Mouse (Mus musculus) monocyte, adult 2 months (primary cell): ENCODE results near the gene Mmp23.
"Not testable (repeated sequence)": the region's sequence is repeated elsewhere in the genome, so short reads cannot be mapped to it uniquely, and the experiment has no call there.

Experiments used
- DNase-seq, 2 experiments: peaks; one replicate each; pipeline ENCODE4 v3.0.0; 2022; ENCODE audit warnings: low spot score in 2 of 2, low read depth in 1 of 2

The Mmp23 gene

DNA sequence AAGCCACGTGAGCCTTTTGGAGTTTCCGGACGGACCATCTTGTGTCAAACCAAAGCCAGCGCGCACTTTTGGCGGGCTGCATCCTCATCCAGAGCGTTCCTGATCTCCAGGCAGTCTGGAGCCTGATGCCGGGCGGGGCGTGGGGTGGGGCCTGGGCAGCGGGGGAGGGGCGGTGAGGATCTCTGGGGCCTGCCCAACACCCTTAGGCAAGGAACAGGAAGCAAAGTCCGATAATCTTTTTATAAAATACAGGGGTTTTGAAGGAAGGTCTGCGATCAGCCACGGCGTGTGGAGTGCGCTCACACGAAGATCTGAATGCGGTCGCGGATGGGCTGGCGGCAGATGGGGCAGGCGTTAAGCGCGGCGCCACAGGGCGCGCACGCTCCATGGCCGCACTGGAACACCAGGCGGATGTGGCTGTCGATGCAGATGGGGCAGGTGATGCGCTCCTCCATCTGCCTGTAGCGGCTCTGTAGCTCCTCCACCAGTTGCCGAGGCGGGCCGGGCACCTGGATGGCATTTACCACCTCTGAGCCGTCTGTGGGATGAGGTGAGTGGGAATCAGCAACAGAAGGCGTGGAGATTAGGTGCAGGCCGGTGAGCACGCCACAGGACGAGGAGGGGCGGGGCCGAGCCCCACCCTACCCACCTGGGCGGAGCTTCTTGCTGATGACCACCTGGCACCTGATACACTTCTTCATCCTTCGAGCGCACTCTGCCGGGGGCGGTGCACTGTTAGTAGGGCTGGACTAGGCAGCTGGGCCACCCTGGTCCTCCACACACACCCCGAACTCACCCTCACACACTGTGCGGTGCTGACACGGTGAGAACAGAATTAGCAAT lies 1.5 kb upstream of the Mmp23 start:
- no peak for DNase-seq

DNA sequence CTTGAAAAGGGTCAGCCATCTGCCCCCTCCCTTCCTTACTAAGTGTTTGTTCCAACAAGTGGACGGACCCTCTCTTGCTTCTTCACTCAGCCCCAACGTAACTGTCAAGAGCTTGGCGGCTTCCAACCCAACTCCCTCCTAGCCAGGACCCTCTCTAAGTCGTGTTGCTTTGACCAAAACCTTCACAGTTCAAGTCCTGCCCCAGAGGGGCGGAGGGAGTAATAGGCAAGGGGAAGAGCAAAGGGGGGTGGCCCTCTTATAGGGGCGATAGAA lies 935 bp upstream of the Mmp23 start:
- DNase-seq, result no peak

DNA sequence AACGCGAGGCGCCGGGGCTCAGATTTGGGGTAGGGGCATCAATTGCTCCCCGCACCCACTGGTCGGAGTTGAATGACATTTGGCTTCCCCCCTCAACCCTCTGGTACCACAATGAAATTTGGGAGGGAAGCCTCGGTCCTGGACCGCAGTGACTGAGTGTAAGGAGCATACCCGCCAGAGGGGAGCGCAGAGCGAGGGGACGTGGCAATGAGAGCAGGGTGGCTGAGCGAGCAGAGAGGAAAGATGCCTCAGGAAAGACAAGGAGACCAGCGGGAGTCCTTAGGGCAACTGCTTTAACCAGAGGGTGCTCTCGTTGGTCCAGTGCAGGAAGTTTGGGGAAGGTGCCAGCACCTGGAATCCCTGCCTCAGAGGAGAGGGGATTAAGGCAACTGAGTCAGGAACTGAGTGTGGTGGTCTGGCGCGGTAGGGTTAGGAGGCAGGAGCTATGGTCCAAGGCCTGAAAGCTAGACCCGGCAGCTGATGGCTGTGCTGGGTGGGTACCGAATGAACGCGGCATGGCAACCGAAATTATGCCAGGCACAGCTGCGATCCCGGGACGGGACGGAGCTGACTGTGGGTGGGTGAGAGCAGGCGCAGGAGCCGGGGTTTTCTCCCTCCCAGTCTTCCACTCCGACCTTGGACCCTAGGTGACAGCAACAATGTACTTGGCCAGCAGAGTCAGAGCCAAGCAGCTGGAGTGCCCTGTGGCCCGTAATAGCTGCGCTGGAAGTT lies 433 bp upstream of the Mmp23 start:
- DNase-seq, result no peak

DNA sequence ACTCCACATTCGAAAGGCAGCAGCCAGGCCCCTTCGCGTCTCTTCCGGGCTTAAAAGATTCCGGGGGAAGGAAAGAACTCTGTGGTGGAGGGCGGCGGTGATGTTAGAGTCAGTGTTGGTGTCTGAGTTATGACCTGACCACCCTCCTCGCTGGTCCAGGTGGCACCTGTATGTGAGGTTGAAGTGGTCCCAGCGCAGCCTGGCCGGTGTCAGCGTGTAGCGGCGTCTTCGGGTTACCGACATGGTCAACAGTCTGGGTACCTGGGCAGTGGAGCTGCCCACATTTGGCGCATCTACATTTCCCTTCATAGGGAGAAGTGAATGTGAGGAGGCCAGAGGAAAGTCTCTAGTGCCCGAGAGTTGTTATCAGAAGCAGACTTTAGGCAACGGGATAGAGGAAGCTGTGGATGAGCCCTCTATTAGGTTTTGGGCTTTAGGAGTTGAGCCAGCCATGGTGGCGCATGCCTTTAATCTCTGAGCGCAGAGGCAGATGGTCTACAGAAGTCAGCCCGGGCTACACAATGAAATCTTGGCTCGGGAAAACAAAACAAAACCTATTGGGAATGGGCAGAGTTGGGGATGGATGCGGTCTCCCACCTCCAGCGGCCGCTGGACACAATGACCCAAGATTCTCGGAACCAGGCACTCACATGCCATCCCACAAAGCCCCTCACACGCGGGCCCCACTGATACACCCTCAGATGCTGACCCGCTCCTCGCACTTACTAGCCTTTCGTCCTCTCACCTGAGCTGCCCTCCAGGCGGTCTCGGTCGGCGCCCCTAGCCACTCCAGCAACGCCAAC lies 700 bp downstream of the Mmp23 start:
- no peak for DNase-seq

DNA sequence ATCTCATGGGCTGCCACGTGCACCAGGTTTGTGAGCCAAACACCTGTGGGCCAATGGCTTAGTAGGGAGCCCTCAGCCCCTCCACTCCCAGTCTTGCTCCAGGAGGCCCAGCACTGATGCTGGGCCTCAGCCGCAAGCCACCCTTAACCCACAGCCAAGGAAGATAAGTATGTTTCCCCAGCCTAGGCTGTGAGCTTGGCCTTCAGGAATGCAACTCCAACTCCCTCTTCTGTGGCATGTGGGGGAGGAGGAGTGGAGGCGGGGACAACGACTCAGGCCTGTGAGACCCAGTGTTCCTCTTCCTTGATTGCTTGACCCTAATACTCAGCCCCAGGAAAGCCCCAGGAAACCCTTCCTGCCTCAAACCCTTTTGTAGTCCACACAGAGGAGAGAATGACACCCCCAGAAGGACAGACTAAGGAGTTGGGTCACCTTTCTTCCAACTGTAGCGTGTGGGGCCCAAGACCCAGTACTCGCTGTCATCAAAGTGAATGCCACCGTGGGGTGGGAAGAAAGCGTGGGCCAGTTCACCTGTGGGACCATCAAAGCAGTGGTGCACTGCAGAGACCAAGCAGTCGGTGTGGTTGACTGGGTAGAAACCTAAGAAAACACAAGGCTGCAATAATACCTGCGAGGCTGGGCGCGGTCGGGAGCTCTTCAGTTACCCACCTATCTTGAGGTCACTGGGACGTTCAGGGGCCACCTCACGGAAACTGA lies 1.5 kb downstream of the Mmp23 start:
- no peak for DNase-seq

DNA sequence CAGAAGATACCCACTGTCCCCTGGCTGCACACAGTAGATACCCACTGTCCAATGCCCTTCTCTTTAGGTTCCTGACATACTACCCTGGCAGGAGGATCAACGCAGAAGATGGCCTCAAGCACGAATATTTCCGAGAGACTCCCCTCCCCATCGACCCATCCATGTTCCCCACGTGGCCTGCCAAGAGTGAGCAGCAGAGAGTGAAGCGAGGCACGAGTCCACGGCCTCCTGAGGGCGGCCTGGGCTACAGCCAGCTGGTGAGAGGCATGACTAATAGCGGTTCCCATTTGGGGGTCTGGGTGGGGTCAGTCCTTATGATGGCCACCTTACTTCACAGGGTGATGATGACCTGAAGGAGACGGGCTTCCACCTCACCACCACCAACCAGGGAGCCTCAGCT lies 3.8 kb downstream of the Mmp23 start:
- no peak for DNase-seq

DNA sequence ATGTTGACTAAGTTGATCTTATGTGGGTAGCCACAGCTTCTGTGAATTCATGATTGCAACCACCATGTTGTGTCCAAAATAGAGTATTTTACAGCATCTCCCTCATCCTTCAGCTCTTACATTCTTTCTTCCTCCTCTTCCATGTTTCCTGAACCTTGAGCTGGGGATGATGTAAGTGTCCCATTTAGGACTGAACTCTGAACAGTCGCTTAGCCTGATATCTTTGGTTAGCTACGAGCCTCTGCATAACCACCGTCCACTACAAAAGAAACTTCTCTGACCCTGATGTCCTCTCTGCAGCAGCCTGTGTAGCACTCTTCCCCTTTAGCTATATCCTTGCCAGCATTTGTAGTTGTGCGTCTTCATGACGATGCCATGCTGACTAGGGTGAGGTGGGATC lies 7.5 kb downstream of the Mmp23 start:
- no peak for DNase-seq

DNA sequence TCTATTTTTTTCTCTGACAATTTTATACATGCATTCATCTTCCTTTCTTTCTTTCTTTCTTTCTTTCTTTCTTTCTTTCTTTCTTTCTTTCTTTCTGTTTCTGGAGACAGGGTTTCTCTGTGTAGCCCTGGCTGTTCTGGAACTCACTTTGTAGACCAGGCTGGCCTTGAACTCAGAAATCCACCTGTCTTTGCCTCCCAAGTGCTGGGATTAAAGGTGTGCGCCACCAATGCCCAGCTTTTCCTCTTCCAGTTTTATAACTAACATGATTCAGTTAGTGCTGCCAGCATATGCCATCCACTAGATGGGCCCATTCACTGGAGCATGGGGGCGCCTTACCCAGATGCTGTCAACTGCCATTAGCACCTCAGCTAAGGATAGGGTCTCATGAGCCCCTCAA lies 7.9 kb downstream of the Mmp23 start, which contains the start of gene Gm10563:
Gene Gm10563, minus strand, starts transcription at position 101 of the 400 bp plus-strand sequence.
- not testable (repeated sequence) for DNase-seq

DNA sequence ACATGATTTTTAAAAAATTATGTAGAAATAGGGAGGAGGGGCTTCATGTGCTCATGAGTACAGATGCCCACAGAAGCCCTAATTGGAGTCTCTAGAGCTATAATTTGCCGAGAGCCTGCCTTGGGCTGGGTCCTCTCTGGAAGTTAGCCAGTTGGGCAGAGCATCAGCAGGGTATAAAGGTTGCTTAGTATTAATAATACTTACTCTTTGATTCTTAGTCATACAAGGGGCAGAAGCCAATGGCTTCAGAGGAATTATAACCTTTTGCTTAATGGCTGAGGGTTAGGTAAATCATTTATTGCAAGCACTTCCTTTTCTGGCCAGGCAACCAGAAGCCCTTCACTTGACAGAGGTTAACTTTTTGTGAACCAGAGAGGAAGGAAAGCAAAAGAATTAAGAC lies 9.7 kb downstream of the Mmp23 start:
- DNase-seq, result no peak

DNA sequence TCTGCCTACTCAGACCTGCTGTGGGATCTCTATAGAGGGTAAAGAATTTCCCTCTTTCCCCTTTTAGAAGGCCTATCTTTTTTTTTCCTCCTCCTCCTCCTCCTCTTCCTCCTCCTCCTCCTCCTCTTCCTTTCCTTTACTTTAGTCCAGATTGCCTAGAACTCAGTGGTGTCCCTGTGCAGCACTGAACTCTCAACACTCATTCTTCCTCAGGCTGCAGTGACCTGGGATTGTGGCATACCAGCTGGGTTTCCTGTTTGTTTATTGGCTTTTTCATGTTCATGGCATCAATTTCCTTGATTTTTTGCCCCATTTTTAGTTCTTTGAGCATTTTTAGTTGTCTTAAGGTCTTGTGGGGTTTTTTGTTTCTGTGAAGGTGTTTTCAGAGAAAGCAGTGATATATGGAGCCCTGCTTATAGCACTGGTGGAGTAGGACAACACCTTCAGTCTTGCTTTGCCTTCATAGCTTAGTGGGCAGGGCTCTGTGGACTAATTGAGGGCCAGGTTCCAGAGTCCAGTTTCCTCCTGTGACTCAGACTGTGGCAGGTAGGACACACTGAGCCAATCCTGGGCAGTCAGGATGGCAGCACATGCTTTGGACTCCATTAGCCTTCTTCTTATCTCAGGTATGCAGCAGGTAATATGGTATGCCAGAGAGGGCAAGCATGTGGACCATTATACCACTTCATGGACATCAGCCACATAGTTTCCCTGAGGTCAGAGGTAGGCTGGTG lies 17.3 kb downstream of the Mmp23 start:
- DNase-seq, result no peak

DNA sequence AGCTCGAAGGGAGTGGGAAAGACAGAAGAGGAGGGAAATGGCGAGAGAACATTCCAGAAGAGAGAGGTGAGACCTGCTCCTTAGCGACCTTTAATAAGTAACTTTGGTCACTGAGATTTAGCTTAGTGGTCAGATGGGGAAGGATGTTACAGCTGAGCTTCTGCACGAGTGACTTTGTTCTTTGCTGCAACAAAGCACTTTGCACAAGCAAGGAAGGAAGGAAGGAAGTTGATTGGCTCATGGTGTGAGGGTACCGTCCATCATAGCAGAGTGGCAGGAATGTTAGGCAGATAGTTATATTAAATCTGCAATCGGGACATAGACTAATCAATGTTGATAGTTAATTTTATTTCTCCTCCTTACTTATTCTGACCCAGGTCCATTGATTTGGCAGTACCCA lies 22.9 kb downstream of the Mmp23 start:
- DNase-seq, result no peak

DNA sequence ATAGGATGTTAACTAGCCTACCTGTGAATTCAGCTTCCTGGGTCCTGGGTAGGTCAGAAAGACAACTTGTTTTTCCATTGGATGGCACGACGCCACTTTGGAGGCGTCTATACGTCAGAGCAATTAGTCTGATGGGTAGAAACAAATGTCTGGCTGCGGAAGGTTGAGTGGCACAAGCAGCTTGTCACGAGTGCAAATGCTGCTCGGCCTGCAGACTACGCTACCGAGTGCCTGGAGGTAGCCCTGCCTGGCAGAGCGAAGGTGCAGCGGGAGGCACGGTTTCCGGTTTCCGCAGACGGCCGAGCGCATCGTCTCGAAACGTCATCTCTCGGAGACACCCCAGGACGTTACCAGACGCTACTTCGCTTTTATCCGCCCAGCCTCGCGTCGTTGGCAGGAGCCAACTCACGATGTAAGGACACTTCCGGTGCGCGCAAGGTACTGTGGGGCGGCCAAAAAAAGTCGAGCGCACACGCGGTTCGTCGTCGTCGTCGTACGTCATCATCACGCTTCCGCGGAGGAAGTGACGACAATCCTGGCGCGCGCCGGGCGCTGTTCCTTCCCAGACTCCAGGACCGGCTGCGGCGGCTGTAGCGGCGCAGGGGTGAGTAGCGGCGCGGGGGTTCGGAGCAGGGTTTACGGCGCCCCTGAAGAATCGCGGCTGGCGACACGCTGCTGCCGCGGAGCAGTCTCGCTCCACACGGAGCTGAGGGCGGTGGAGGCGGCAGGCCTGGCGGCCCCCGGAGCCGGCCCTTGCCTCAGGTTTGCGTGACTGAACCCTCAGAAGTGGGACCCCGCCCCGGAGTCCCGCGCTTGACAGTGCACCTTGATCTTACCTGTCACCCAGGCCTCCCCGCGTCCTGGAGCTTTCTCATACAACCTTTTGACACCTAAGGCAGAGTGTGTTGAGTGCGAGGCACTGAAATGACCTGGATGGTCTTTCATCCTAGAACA lies 28.6 kb downstream of the Mmp23 start, which contains the start of gene Cdk11b:
Gene Cdk11b, plus strand, starts transcription at position 517 of the 954 bp plus-strand sequence.
- peak; percentile 90 to 92 for DNase-seq

DNA sequence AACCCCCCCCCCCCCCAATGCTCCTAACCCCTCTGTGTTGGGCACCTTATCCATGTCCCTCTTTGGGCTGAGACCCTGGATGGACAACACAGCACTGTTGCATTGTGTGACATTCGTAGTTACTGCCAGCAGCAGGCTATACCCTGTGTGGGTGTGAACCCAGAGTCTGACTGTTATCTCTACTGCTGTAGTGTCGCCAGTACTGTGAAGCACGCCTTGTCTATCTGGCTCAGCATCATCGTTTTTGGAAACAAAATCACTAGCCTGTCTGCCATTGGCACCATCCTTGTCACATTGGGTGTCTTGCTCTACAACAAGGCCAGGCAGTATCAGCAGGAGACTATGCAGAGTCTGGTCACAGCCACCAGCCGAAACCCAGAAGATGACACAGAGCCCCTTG lies 34.9 kb downstream of the Mmp23 start:
- no peak for DNase-seq

DNA sequence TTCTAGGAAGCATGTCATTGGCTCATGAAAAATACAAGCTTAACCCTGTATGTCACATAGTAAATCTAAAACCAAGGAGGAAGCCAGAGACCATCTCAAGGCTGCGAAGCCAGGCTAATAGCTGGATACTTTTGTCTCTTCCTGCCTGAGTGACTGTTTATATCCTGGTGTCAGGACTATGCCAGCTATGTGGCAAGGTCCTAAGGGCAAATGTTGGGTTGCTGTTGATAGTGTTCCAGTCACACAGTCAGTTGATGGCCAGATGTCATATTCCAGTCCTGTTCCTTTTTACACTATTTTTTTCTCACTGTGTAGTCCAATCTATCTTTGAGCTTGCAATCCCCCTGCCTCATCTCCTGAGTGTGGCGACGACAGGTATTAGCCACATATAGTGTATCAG lies 39.9 kb downstream of the Mmp23 start:
- no peak for DNase-seq

DNA sequence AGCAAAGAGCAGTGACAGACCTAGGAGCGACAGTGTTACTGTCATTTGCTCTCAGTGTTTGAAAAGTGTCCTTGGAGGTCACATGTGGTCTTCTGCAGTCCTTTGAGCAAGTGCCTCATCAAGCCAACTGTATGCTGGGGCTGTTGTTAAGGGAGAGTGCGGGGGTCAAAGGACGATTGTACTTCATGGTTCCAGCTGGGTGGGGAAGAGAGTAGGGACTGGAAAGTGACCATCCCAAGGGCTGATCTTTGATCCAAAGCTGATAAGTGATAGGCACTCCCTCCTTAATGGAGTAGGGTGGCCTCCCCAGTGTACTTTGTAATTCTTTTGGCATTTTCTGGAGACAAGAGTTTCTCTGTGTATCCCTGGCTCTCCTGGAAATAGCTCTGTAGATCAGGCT lies 41.3 kb downstream of the Mmp23 start:
- DNase-seq, result no peak

DNA sequence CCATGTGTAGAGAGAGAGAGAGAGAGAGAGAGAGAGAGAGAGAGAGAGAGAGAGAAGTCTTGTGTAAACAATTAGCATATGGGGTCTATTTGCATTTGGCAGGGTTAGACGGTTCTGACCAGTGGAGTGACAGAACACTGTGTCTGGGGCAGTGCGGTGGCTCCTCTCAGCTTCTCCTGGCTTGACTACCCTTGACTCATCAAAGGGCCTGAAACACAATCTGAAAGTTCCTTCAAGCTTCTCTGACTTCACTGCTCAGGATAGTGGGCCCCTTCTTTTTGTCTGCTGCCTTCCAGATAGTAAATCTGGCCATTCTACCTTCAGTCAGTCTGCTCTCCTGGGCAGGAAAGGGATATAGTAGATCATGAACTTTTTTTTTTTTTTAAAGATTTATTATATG lies 46.4 kb downstream of the Mmp23 start:
- no peak for DNase-seq

DNA sequence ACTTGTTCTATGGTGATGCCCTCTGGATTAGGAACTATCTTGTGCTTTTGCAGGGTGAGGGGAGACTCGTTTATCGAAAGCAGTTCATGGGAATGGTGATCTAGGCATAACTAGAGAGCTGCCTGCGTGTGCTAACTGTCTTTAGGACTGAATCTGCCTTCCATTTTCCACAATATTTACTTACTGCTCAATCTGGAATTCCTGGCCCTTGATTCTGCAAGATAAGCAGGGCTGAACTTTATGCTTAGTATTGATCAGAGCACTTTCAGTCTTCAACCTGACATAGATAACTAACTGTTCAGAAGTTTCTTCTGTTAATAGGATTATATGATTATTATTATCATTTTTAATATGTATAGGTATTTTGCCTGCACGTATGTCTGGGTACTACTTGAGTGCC lies 48.1 kb downstream of the Mmp23 start:
- DNase-seq, result no peak

DNA sequence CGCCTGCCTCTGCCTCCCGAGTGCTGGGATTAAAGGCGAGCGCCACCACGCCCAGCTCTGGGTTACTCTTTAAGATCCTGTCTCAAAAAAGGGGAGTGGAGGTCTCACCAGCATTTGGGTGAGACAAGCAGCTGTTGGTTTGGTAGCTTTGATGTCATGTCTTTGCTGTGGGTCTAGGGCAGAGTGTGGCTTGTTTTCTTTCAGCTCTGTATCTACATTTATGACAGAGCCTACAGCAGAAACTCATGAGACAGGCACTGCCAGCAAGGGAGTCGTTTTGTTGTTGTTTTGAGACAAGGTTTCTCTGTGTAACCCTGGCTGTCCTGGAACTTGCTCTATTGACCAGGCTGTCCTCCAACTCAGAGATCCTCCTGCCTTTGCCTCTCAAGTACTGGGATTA lies 49.4 kb downstream of the Mmp23 start:
- DNase-seq, result no peak

DNA sequence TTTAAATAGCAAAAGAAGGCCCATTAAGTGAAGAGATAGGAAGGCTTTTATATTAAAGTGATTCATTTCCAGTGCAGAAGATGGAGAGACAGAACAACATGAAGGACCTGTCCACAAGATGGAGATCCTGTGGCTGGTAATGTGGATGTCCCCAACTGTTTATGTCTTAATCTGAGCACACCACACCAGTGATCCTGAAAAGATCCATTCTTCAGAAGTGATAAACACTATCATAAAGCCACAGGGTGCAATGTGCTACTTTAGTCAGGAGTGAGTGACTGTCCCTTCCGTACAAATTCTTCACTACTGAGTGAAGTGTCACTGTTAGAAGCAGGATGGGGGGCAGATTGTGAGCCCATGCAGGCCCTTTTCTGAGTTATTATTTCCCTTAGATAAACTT lies 50.4 kb downstream of the Mmp23 start:
- no peak for DNase-seq
